Mouse (Mus musculus): Measurements from ENCODE around the gene Gria4. TPM values are rescaled to one million over a fixed set of nuclear protein-coding genes. Genes with fewer than 3 reads are reported as not detected.

Gria4 gene
- total and polyA plus RNA-seq, 2 experiments from 2014 or later = 37.2 to 121 TPM

DNA sequence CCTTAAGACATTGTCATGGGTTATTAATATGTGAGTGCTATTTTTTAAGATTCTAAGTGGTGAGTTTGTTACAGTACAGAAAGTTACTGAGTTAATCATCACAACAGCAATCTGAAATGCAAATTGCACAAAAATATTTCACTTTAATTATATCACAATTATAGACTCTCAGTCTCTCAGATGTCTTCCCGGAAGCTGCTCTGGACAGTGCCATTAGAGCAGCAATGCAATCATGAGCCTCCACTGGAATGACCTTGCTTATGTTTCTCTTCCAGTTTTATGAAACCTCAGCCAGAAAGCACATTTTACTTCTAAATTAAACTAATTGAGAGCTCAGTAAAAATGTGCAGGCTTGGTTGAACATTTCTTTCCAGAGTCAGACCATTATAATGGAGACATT, 116.9 kb downstream of the Gria4 start:
- H3K9me3 ChIP-seq (ENCODE audit: low read length) = no peaks in the 10 kb centered on the region
- H3K9ac ChIP-seq (replicated peaks; ENCODE audit: low read length, poor library complexity, severe bottlenecking) = no peak overlapping the region
- H3K27ac ChIP-seq (ENCODE audit: low read depth, low read length) = no peak overlapping the region
- 78% methylated on average over 1 of the region's 1 CpGs for WGBS
- DNase-seq (ENCODE audit: low spot score) (no peak), ATAC-seq (ENCODE audit: low FRiP score) (0 out of 2 replicates have a peak, but pooled peaks have one; percentile 44)
- no peaks in the 10 kb centered on the region for H3K4me1 ChIP-seq (ENCODE audit: insufficient read depth, low read length)
- no peak for TF ChIP-seq CTCF (IDR thresholded peaks at IDR 0.05)
- H3K4me2 ChIP-seq (ENCODE audit: low read depth, low read length, poor library complexity, severe bottlenecking) = no peak overlapping the region
- H3K4me3 ChIP-seq (ENCODE audit: low read depth, low read length) = no peak overlapping the region
- H3K27me3 ChIP-seq (ENCODE audit: insufficient read depth, low read length) = no peaks in the 10 kb centered on the region
- H3K36me3 ChIP-seq (ENCODE audit: insufficient read depth, low read length) = no peaks in the 10 kb centered on the region

DNA sequence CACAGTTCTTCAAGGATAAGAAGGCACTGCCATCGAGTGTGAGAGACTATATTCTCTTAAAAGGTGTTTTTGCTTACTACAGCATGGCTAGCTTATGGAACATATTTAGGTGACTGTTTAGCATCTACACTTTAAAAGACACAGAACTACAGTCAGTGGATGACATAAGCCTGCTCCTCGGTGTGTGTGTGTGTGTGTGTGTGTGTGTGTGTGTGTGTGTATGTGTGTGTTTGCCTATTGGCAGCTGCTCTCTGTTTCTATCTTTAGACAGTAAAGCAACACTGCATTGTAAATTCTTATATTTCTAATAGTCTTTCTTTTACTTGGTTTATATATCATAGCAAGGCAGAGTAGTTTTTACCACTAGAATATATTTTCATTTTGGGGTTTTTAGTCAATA, 130.3 kb downstream of the Gria4 start:
- 68% methylated on average over 2 of the region's 2 CpGs for WGBS
- H3K27me3 ChIP-seq (ENCODE audit: insufficient read depth, low read length) = no peaks in the 10 kb centered on the region
- H3K4me1 ChIP-seq (ENCODE audit: insufficient read depth, low read length) = no peaks in the 10 kb centered on the region
- no peak for DNase-seq (ENCODE audit: low spot score)
- H3K36me3 ChIP-seq (ENCODE audit: insufficient read depth, low read length) = no peaks in the 10 kb centered on the region
- H3K27ac ChIP-seq (ENCODE audit: low read depth, low read length) = no peak overlapping the region
- no peak overlapping the region for H3K9ac ChIP-seq (replicated peaks; ENCODE audit: low read length, poor library complexity, severe bottlenecking)
- TF ChIP-seq CTCF (IDR thresholded peaks at IDR 0.05) = no peak
- no peak for ATAC-seq (ENCODE audit: low FRiP score)
- H3K4me2 ChIP-seq (ENCODE audit: low read depth, low read length, poor library complexity, severe bottlenecking) = no peak overlapping the region
- no peak overlapping the region for H3K4me3 ChIP-seq (ENCODE audit: low read depth, low read length)
- no peaks in the 10 kb centered on the region for H3K9me3 ChIP-seq (ENCODE audit: low read length)

DNA sequence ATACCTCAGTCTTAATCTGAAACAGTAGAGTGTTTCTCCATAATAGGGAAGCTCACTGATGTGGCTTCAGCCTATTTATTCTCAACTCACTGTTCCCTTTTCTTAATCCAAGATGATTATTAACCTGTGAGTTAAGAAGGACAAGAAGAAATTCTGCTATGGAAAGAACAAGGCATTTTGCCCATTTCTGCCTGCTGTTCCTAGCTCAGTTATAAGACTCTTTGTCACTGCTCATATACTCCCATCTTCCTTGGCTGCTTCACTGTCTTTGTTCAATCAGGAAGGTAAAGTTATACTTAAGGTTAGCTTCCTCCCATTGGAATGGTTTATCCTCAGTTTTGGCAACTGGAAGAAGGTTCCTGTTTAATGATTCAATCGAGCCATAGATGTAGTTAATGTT, 133.6 kb downstream of the Gria4 start:
- no peak overlapping the region for H3K4me3 ChIP-seq (ENCODE audit: low read depth, low read length)
- ATAC-seq (ENCODE audit: low FRiP score) = no peak
- H3K4me2 ChIP-seq (ENCODE audit: low read depth, low read length, poor library complexity, severe bottlenecking) = no peak overlapping the region
- H3K4me1 ChIP-seq (ENCODE audit: insufficient read depth, low read length) = no peaks in the 10 kb centered on the region
- TF ChIP-seq CTCF (IDR thresholded peaks at IDR 0.05) = no peak
- H3K27me3 ChIP-seq (ENCODE audit: insufficient read depth, low read length) = no peaks in the 10 kb centered on the region
- no peak overlapping the region for H3K9ac ChIP-seq (replicated peaks; ENCODE audit: low read length, poor library complexity, severe bottlenecking)
- DNase-seq (ENCODE audit: low spot score) = no peak
- 77% methylated on average over 1 of the region's 1 CpGs for WGBS
- no peaks in the 10 kb centered on the region for H3K36me3 ChIP-seq (ENCODE audit: insufficient read depth, low read length)
- no peaks in the 10 kb centered on the region for H3K9me3 ChIP-seq (ENCODE audit: low read length)
- H3K27ac ChIP-seq (ENCODE audit: low read depth, low read length) = no peak overlapping the region

DNA sequence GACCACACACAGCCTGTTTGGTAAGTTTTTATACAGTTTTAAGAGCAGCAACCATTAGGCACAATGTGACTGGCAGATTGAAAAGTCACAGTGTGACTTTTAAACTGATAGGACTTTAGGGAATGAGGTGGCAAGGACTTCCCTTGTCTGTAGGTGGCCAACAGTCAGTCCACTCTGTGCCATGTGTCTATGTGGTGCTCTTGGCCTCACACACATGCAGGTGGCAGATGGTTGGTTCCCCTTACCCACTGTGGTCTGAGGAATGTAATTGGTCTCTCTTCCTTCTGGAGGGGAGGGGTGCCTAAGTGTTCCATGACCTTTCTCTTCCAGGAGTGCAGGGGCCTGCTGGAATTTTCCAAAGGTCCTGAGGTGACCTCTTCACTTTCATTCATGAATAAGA, 137.1 kb downstream of the Gria4 start:
- H3K27me3 ChIP-seq (ENCODE audit: insufficient read depth, low read length) = no peaks in the 10 kb centered on the region
- H3K9ac ChIP-seq (replicated peaks; ENCODE audit: low read length, poor library complexity, severe bottlenecking) = no peak overlapping the region
- H3K4me2 ChIP-seq (ENCODE audit: low read depth, low read length, poor library complexity, severe bottlenecking) = no peak overlapping the region
- ATAC-seq (ENCODE audit: low FRiP score) (no peak), DNase-seq (ENCODE audit: low spot score) (no peak)
- H3K36me3 ChIP-seq (ENCODE audit: insufficient read depth, low read length) = no peaks in the 10 kb centered on the region
- no peak overlapping the region for H3K27ac ChIP-seq (ENCODE audit: low read depth, low read length)
- no peak overlapping the region for H3K4me3 ChIP-seq (ENCODE audit: low read depth, low read length)
- no peak for TF ChIP-seq CTCF (IDR thresholded peaks at IDR 0.05)
- no peaks in the 10 kb centered on the region for H3K4me1 ChIP-seq (ENCODE audit: insufficient read depth, low read length)
- H3K9me3 ChIP-seq (ENCODE audit: low read length) = no peaks in the 10 kb centered on the region

DNA sequence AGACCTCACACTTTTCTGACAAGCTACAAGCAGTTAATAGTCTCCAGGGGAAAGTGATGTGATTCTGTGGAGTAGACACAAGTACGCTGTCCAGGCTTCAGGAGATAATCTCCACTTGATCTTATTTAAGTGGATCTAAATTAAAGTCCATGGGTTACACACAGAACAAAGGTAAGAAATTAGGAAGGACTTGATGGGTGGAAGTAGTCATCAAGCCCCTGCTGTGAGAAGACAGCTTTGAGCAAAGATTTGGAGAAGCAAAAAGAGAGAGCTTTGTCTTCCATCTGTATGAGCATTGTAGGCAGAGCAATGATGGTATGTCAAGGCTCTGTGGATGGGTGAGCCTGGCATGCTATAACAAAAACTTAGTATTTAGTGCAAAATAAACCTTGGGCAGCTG, 141.7 kb downstream of the Gria4 start:
- DNase-seq (ENCODE audit: low spot score) (no peak), ATAC-seq (ENCODE audit: low FRiP score) (no peak)
- no peaks in the 10 kb centered on the region for H3K36me3 ChIP-seq (ENCODE audit: insufficient read depth, low read length)
- no peaks in the 10 kb centered on the region for H3K9me3 ChIP-seq (ENCODE audit: low read length)
- no peaks in the 10 kb centered on the region for H3K27me3 ChIP-seq (ENCODE audit: insufficient read depth, low read length)
- H3K4me3 ChIP-seq (ENCODE audit: low read depth, low read length) = no peak overlapping the region
- H3K27ac ChIP-seq (ENCODE audit: low read depth, low read length) = no peak overlapping the region
- whole genome bisulfite sequencing = 54% methylated on average over 1 of the region's 1 CpGs
- H3K9ac ChIP-seq (replicated peaks; ENCODE audit: low read length, poor library complexity, severe bottlenecking) = no peak overlapping the region
- H3K4me2 ChIP-seq (ENCODE audit: low read depth, low read length, poor library complexity, severe bottlenecking) = no peak overlapping the region
- no peaks in the 10 kb centered on the region for H3K4me1 ChIP-seq (ENCODE audit: insufficient read depth, low read length)
- TF ChIP-seq CTCF (IDR thresholded peaks at IDR 0.05) = no peak

DNA sequence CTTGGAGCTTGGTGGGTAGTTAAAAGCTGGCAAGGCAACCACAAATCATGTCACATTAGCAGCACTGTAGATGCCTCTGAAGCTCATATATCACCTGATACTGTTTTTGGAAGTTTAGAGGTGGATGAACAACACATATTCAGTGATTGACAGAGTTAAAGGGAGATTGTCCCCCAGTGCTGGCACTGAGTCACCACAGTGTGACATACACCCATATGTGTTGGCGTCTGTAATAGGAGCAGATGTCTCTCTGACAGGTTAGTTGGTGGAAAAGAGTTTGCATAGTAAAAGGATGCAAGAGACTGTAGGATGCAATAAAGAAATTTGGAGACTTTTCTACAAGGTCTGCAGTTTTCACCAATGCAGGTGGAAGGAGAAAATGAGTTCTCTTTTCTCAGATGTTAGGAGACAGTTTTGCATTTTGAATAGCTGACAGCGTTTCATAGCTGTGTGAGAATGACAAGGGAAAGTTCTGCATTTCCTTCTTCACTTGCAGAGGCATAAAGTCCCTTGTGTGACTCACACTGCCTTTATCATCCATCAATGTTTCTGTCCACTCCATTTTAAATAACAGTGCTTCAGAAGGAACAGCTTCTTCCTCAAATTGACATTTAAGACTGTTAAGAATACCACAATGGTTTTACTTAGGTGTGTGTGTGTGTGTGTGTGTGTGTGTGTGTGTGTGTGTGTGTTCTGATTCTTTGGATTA, 156.7 kb downstream of the Gria4 start:
- DNase-seq (ENCODE audit: low spot score) = no peak
- 71% methylated on average over 2 of the region's 2 CpGs for WGBS

More for the DNA sequence above, 156.7 kb downstream of the Gria4 start:
- Histone ChIP-seq H3K4me1 (ENCODE audit: insufficient read depth, low read length) (no peaks in the 10 kb centered on the region), H3K4me3 (ENCODE audit: low read depth, low read length) (no peak overlapping the region), H3K36me3 (ENCODE audit: insufficient read depth, low read length) (no peaks in the 10 kb centered on the region), H3K27ac (ENCODE audit: low read depth, low read length) (no peak overlapping the region), H3K27me3 (ENCODE audit: insufficient read depth, low read length) (no peaks in the 10 kb centered on the region), H3K9ac (replicated peaks; ENCODE audit: low read length, poor library complexity, severe bottlenecking) (no peak overlapping the region), H3K9me3 (ENCODE audit: low read length) (no peaks in the 10 kb centered on the region), H3K4me2 (ENCODE audit: low read depth, low read length, poor library complexity, severe bottlenecking) (no peak overlapping the region)
- no peak for TF ChIP-seq CTCF (IDR thresholded peaks at IDR 0.05)
- no peak for ATAC-seq (ENCODE audit: low FRiP score)
